In the genomic region with DNA sequence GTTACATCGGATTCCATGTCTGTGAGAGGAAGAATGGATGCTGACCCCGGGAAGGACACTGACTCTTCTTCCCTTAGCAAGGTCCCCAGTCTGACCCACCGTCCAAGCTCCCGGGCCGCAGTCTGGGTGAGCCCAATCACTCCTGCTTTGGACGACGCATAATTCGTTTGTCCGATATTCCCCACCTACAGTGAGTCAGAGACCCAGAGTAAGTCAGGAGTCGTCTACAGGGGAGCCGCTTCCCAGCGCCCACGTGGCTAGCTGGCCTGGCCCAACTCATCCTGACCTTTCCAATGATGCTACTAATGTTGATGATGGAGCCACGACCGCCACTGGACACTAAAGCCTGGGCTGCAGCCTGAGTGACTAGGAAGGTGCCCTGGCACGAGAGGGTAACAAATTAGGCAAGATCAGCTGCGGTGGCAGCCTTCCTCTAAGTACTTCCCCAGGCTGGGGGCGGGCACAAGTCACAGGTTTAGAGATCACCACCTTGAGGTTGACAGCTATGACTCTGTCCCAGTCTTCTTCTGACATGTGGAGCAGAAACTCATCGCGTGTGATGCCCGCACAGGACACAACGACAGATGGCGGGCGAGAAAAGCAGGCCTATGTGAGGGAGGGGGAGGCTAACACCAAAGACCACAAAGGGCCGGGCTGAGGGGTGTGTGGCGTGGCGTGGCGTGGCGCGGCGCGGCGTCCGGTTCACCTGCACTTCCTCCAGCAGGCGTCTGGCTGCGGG, we compare ENCODE assay signal across 8 mouse cellular contexts. TPM values are rescaled to one million over a fixed set of nuclear protein-coding genes. Genes with fewer than 3 reads are reported as not detected.
DNase-seq lines count a peak whose midpoint lies in the region; ATAC-seq and TF ChIP-seq lines count a peak whose summit lies in the region.

No protein-coding gene starts in this region.

- DNase-seq in right cerebral cortex, postnatal 10 days (ENCODE audit: low spot score in 2 of 2): peak; percentile 45 to 66
- DNase-seq in right cerebral cortex, postnatal 25 days: no peak
- DNase-seq in heart, postnatal 0 days (ENCODE audit: low spot score): no peak
- DNase-seq in midbrain, postnatal 0 days (ENCODE audit: low spot score): no peak
- peak; percentile 58 for DNase-seq in thymus, adult 2 months
- DNase-seq in layer of hippocampus, postnatal 25 days (ENCODE audit: extremely low spot score in 1 of 2, low spot score in 1 of 2): no peak

- TF ChIP-seq EP300 in heart, postnatal 0 days (IDR thresholded peaks at IDR 0.05; ENCODE audit: low read depth): no peak

- peaks cover 18% of the 10 kb centered on the region; the same call in 1 of the 2 replicates for H3K4me1 ChIP-seq in brown adipose tissue, adult 24 weeks (ENCODE audit: control insufficient read depth, insufficient read depth, insufficient read length, low read length)
- peaks cover 35% of the 10 kb centered on the region for H3K4me1 ChIP-seq in heart, postnatal 0 days (ENCODE audit: control insufficient read depth, insufficient read depth)
- H3K4me1 ChIP-seq in limb, embryonic 15.5 days: peaks cover 75% of the 10 kb centered on the region
- peaks cover 35% of the 10 kb centered on the region; the same call in 1 of the 2 replicates for H3K4me1 ChIP-seq in midbrain, postnatal 0 days (ENCODE audit: insufficient read depth, low read length)
- peaks cover 48% of the 10 kb centered on the region for H3K4me1 ChIP-seq in thymus, adult 2 months (replicated peaks; ENCODE audit: control insufficient read depth, insufficient read depth, low read length)

- H3K4me2 ChIP-seq in heart, postnatal 0 days (ENCODE audit: low read depth, low read length): peak overlapping the region; percentile 94
- peak overlapping the region; percentile 96 for H3K4me2 ChIP-seq in limb, embryonic 15.5 days
- peak overlapping the region; percentile 97 for H3K4me2 ChIP-seq in midbrain, postnatal 0 days (ENCODE audit: low read depth, low read length, poor library complexity, severe bottlenecking)

- 14% methylated on average over 36 of the region's 36 CpGs for WGBS in heart, postnatal 0 days
- WGBS in limb, embryonic 15.5 days: 11% methylated on average over 36 of the region's 36 CpGs
- 5% methylated on average over 36 of the region's 36 CpGs for WGBS in midbrain, postnatal 0 days
- 10% methylated on average over 29 of the region's 36 CpGs for WGBS in thymus, adult 2 months

- TF ChIP-seq POLR2A in thymus, adult 2 months (IDR thresholded peaks at IDR 0.05; ENCODE audit: control insufficient read depth, extremely low read depth, insufficient read depth, low read length, poor library complexity): no peak

- H3K36me3 ChIP-seq in heart, postnatal 0 days (replicated peaks; ENCODE audit: control insufficient read depth, insufficient read depth, low read length): peaks cover 24% of the 10 kb centered on the region
- peaks cover 37% of the 10 kb centered on the region for H3K36me3 ChIP-seq in limb, embryonic 15.5 days
- peaks cover 16% of the 10 kb centered on the region for H3K36me3 ChIP-seq in midbrain, postnatal 0 days (ENCODE audit: insufficient read depth, low read length)
- no peaks in the 10 kb centered on the region for H3K36me3 ChIP-seq in thymus, adult 2 months (ENCODE audit: control insufficient read depth, insufficient read depth, low read length)

- no peaks in the 10 kb centered on the region for H3K27me3 ChIP-seq in heart, postnatal 0 days (ENCODE audit: control insufficient read depth, insufficient read depth, low read length)
- H3K27me3 ChIP-seq in limb, embryonic 15.5 days: no peaks in the 10 kb centered on the region
- no peaks in the 10 kb centered on the region for H3K27me3 ChIP-seq in midbrain, postnatal 0 days (ENCODE audit: insufficient read depth, low read length)
- no peaks in the 10 kb centered on the region for H3K27me3 ChIP-seq in thymus, adult 2 months (ENCODE audit: control insufficient read depth, insufficient read depth, low read length)

- no peak for ATAC-seq in heart, postnatal 0 days (ENCODE audit: insufficient read depth, low read depth)
- no peak for ATAC-seq in limb, embryonic 15.5 days (ENCODE audit: insufficient number of reproducible peaks, low FRiP score, low TSS enrichment, low read depth)
- ATAC-seq in midbrain, postnatal 0 days (ENCODE audit: low FRiP score): no peak

- no peaks in the 10 kb centered on the region for H3K9me3 ChIP-seq in heart, postnatal 0 days (replicated peaks; ENCODE audit: control insufficient read depth, low read length)
- no peaks in the 10 kb centered on the region for H3K9me3 ChIP-seq in limb, embryonic 15.5 days
- H3K9me3 ChIP-seq in midbrain, postnatal 0 days (ENCODE audit: low read length): no peaks in the 10 kb centered on the region

- TF ChIP-seq CTCF in heart, postnatal 0 days (IDR thresholded peaks at IDR 0.05; ENCODE audit: low read depth): no peak
- TF ChIP-seq CTCF in midbrain, postnatal 0 days (IDR thresholded peaks at IDR 0.05): no peak
- no peak for TF ChIP-seq CTCF in thymus, adult 2 months (IDR thresholded peaks at IDR 0.05; ENCODE audit: borderline replicate concordance, control insufficient read depth, extremely low read depth, insufficient read depth, low read length, poor library complexity)

- H3K27ac ChIP-seq in brown adipose tissue, adult 24 weeks (replicated peaks; ENCODE audit: low read depth, low read length): 0 out of 2 replicates have a peak overlapping the region, but pooled peaks have one; percentile 58
- peak overlapping the region; percentile 69 for H3K27ac ChIP-seq in heart, postnatal 0 days (ENCODE audit: low read depth)
- peak overlapping the region; percentile 81 for H3K27ac ChIP-seq in limb, embryonic 15.5 days
- peak overlapping the region; percentile 77 for H3K27ac ChIP-seq in midbrain, postnatal 0 days (ENCODE audit: low read depth, low read length)
- peak overlapping the region; percentile 19 for H3K27ac ChIP-seq in thymus, adult 2 months (ENCODE audit: control insufficient read depth, insufficient read depth, low read length)

- peak overlapping the region; percentile 82 for H3K4me3 ChIP-seq in brown adipose tissue, adult 24 weeks (ENCODE audit: insufficient read depth, low read depth, low read length)
- H3K4me3 ChIP-seq in heart, postnatal 0 days (ENCODE audit: low read depth, low read length): peak overlapping the region; percentile 67
- peak overlapping the region; percentile 65 for H3K4me3 ChIP-seq in limb, embryonic 15.5 days
- peak overlapping the region; percentile 60 for H3K4me3 ChIP-seq in midbrain, postnatal 0 days (ENCODE audit: low read depth, low read length)
- H3K4me3 ChIP-seq in thymus, adult 2 months (ENCODE audit: control insufficient read depth, insufficient read depth, low read length): peak overlapping the region; percentile 69

- peak overlapping the region; percentile 66 for H3K9ac ChIP-seq in heart, postnatal 0 days (replicated peaks; ENCODE audit: low read depth, low read length)
- peak overlapping the region; percentile 58 for H3K9ac ChIP-seq in limb, embryonic 15.5 days
- peak overlapping the region; percentile 64 for H3K9ac ChIP-seq in midbrain, postnatal 0 days (replicated peaks; ENCODE audit: low read length, poor library complexity, severe bottlenecking)

RNA-seq across cellular contexts. Expression of gene H2-Ke6, which starts 0.8 kb away (rescaled TPM):
- polyA plus RNA-seq in brown adipose tissue, adult 24 weeks (2012; ENCODE audit: insufficient read depth, insufficient read length, missing spikeins): 214 and 236 TPM in 2 replicates
- total RNA-seq in heart, postnatal 0 days (2014; rRNA removed; ENCODE audit: low replicate concordance): 80.6 and 101 TPM in 2 replicates
- 58.5 and 64.6 TPM in 2 replicates for polyA plus RNA-seq in heart, postnatal 0 days (2015; fragmentation: Nextera tagmentation; extraction: Ambion mirVana)
- polyA plus RNA-seq in limb, embryonic 15.5 days (2015; fragmentation: Nextera tagmentation; extraction: Ambion mirVana): 45.0 and 50.3 TPM in 2 replicates
- total RNA-seq in midbrain, postnatal 0 days (2014; rRNA removed): 58.4 and 67.6 TPM in 2 replicates
- 53.6 and 54.7 TPM in 2 replicates for polyA plus RNA-seq in midbrain, postnatal 0 days (2015; fragmentation: Nextera tagmentation; extraction: Ambion mirVana)
- 127 and 141 TPM in 2 replicates for polyA plus RNA-seq in thymus, adult 2 months (2012; rRNA removed)
- 10 to 100 TPM; 54.3 to 63.9 TPM for total RNA-seq in layer of hippocampus, postnatal 25 days (2021)

RNA-seq across cellular contexts. Expression of gene Ring1, which starts 2.6 kb away (rescaled TPM):
- polyA plus RNA-seq in brown adipose tissue, adult 24 weeks (2012; ENCODE audit: insufficient read depth, insufficient read length, missing spikeins): 10.2 and 10.3 TPM in 2 replicates
- 22.5 and 48.5 TPM in 2 replicates for total RNA-seq in heart, postnatal 0 days (2014; rRNA removed; ENCODE audit: low replicate concordance)
- 10.3 and 11.9 TPM in 2 replicates for polyA plus RNA-seq in heart, postnatal 0 days (2015; fragmentation: Nextera tagmentation; extraction: Ambion mirVana)
- 18.1 and 18.9 TPM in 2 replicates for polyA plus RNA-seq in limb, embryonic 15.5 days (2015; fragmentation: Nextera tagmentation; extraction: Ambion mirVana)
- 19.5 and 23.4 TPM in 2 replicates for total RNA-seq in midbrain, postnatal 0 days (2014; rRNA removed)
- 17.3 and 19.5 TPM in 2 replicates for polyA plus RNA-seq in midbrain, postnatal 0 days (2015; fragmentation: Nextera tagmentation; extraction: Ambion mirVana)
- polyA plus RNA-seq in thymus, adult 2 months (2012; rRNA removed): 38.4 and 40.7 TPM in 2 replicates
- total RNA-seq in layer of hippocampus, postnatal 25 days (2021): 10 to 100 TPM; 37.1 to 44.3 TPM

RNA-seq across cellular contexts. Expression of gene Slc39a7, which starts 4.4 kb away (rescaled TPM):
- 40.0 and 44.7 TPM in 2 replicates for polyA plus RNA-seq in brown adipose tissue, adult 24 weeks (2012; ENCODE audit: insufficient read depth, insufficient read length, missing spikeins)
- 88.7 and 97.2 TPM in 2 replicates for total RNA-seq in heart, postnatal 0 days (2014; rRNA removed; ENCODE audit: low replicate concordance)
- polyA plus RNA-seq in heart, postnatal 0 days (2015; fragmentation: Nextera tagmentation; extraction: Ambion mirVana): 79.7 and 85.4 TPM in 2 replicates
- 258 and 259 TPM in 2 replicates for polyA plus RNA-seq in limb, embryonic 15.5 days (2015; fragmentation: Nextera tagmentation; extraction: Ambion mirVana)
- total RNA-seq in midbrain, postnatal 0 days (2014; rRNA removed): 170 and 229 TPM in 2 replicates
- 152 and 156 TPM in 2 replicates for polyA plus RNA-seq in midbrain, postnatal 0 days (2015; fragmentation: Nextera tagmentation; extraction: Ambion mirVana)
- 187 and 195 TPM in 2 replicates for polyA plus RNA-seq in thymus, adult 2 months (2012; rRNA removed)
- total RNA-seq in layer of hippocampus, postnatal 25 days (2021): 10 to 100 TPM; 94.3 to 95.5 TPM

RNA-seq across cellular contexts. Expression of gene Rxrb, which starts 4.5 kb away (rescaled TPM):
- 23.6 and 38.7 TPM in 2 replicates for polyA plus RNA-seq in brown adipose tissue, adult 24 weeks (2012; ENCODE audit: insufficient read depth, insufficient read length, missing spikeins)
- total RNA-seq in heart, postnatal 0 days (2014; rRNA removed; ENCODE audit: low replicate concordance): 29.4 and 36.6 TPM in 2 replicates
- 28.4 and 31.2 TPM in 2 replicates for polyA plus RNA-seq in heart, postnatal 0 days (2015; fragmentation: Nextera tagmentation; extraction: Ambion mirVana)
- 44.4 and 52.5 TPM in 2 replicates for polyA plus RNA-seq in limb, embryonic 15.5 days (2015; fragmentation: Nextera tagmentation; extraction: Ambion mirVana)
- 53.6 and 61.2 TPM in 2 replicates for total RNA-seq in midbrain, postnatal 0 days (2014; rRNA removed)
- polyA plus RNA-seq in midbrain, postnatal 0 days (2015; fragmentation: Nextera tagmentation; extraction: Ambion mirVana): 52.7 and 53.7 TPM in 2 replicates
- 143 and 164 TPM in 2 replicates for polyA plus RNA-seq in thymus, adult 2 months (2012; rRNA removed)
- total RNA-seq in layer of hippocampus, postnatal 25 days (2021): 10 to 100 TPM; 76.0 to 83.6 TPM

RNA-seq across cellular contexts. Expression of gene Col11a2, which starts 12.2 kb away (rescaled TPM):
- polyA plus RNA-seq in brown adipose tissue, adult 24 weeks (2012; ENCODE audit: insufficient read depth, insufficient read length, missing spikeins): 0.38 and 1.0 TPM in 2 replicates
- 1.4 and 1.9 TPM in 2 replicates for total RNA-seq in heart, postnatal 0 days (2014; rRNA removed; ENCODE audit: low replicate concordance)
- 0.25 and 0.29 TPM in 2 replicates for polyA plus RNA-seq in heart, postnatal 0 days (2015; fragmentation: Nextera tagmentation; extraction: Ambion mirVana)
- 94.4 and 96.5 TPM in 2 replicates for polyA plus RNA-seq in limb, embryonic 15.5 days (2015; fragmentation: Nextera tagmentation; extraction: Ambion mirVana)
- 17.9 and 24.3 TPM in 2 replicates for total RNA-seq in midbrain, postnatal 0 days (2014; rRNA removed)
- 4.1 and 4.6 TPM in 2 replicates for polyA plus RNA-seq in midbrain, postnatal 0 days (2015; fragmentation: Nextera tagmentation; extraction: Ambion mirVana)
- polyA plus RNA-seq in thymus, adult 2 months (2012; rRNA removed): 8.5 and 11.8 TPM in 2 replicates
- 10 to 100 TPM; 23.5 to 25.3 TPM for total RNA-seq in layer of hippocampus, postnatal 25 days (2021)

Comparison
In these comparisons a context has a peak if more than half of its experiments do, and no peak if none do; other contexts are left out.
1. DNase-seq: peak in right cerebral cortex, postnatal 10 days (2 of 2) and thymus, adult 2 months (single experiment); none in right cerebral cortex, postnatal 25 days (single experiment), heart, postnatal 0 days (single experiment), midbrain, postnatal 0 days (single experiment) and layer of hippocampus, postnatal 25 days (0 of 2).
2. H3K27ac ChIP-seq: peak in every context shown above with its lines; median percentile 81 in limb, embryonic 15.5 days; 77 in midbrain, postnatal 0 days; 69 in heart, postnatal 0 days; 58 in brown adipose tissue, adult 24 weeks; 19 in thymus, adult 2 months.
3. Peak in every context shown above with its lines, with median percentiles within 50 percentile points of each other: H3K4me3 ChIP-seq, H3K4me2 ChIP-seq and H3K9ac ChIP-seq.